Mouse (Mus musculus) retina, embryonic 14.5 days (tissue): Measurements from ENCODE around the gene Prdx3.
"Not testable (repeated sequence)": the region's sequence is repeated elsewhere in the genome, so short reads cannot be mapped to it uniquely, and the experiment has no call there.

Experiments
- DNase-seq: peaks from one replicate; pipeline ENCODE4 v3.0.0-alpha.2; 2015; ENCODE audit warnings: low spot score

Prdx3 gene

DNA sequence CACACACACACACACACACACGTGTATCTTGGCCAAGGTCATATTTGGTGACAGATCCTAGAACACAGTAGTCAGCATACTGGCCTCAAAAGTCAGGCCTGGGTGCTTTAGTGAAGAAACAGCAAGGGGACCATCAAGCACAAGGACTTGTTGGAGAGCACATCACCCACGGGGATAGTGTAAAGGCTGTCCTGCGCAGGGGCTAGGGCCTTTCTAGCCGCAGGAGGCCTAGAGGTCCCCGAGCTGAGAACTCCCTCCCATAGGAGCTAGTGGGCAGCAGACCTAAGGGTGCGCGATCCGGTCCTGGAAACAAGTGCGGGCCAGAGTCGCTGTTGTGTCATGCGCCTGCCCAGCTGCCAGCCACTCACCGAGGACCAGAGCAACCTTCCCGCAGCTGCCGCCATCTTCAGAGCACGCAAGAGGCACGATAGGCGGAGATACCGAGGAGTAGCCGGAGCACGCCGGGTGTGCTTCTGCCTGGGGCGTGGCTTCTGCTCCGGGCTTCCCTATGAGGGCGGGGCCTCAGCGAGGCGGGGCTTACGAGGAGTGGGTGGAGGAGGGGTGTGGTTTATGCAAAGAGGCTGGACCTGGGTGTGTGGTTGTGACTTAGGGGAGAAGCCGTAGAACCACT, at the start of gene Prdx3:
Prdx3 (minus strand) TSS at position 493 of the 631 bp plus-strand sequence.
- peak; percentile 94 for DNase-seq

DNA sequence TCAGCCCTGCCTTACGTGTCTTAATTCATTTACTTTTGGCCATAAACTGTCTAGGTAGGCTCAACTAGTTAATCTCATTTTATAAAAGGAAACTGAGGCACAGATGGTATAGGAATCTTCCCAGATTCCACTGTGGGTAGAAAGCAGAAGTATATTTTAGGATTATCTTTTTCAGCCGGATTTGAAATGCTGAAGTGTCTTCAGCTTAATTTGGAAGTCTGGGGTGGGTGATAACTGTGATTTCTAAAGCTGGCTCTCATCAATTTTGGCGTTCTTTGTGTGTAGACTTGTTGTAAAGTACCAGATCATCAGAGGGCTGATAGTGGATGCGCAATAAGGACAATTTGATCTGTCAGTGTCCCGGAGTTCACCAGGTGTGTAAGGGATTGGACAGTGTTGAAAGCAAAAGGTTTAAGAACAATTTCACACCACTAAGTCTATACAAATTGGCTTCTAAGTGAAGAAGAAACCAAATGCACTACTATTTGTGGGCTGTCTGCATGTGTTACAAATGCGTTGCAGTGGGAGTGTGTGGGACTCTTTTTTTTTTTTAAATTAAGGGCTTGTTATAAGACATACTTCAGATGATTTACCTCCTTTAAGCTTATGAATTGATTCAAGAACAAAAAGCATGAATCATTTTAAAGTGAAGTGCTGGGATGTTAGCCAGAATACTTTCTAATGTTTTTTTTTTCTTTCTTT, 42.7 kb upstream of the Prdx3 start:
- no peak for DNase-seq

DNA sequence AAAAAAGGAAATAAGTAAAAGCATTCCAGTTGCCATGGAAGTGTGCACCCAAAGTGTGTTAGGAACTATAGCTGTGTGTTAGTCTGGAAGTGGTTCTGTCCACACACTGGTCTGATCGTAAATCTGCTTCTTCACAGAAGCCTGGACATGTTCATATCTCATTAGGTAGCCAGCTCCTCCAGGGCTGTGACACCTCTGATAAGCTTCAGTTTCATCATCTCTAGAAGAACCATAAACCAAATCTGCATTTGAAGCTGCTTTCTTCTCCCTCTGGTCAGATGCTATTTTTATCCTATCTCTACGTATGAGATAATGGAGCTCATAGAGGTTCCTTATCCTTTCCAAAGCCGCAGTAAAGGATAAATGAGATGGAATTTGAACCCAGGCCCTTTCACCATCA, 41.5 kb upstream of the Prdx3 start:
- DNase-seq: no peak

DNA sequence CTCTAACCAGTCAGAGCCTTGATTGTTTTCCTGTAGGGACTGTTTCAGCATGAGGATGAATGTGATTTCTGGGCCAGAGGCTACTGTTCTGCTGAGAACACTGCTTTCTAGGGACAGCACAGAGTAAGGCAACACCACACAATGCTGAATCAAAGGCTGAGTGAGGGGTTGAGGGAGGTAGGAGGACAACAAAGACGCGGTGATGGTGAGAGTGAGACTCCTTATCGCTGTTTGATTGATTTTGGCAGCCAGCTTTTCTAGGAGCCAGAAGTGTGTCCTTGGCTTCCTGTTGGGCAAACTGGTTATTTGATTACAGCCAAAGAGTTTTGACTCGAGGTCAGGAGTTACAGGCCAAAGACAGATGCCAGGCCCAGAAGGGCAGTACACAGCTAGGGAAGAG, 40.9 kb upstream of the Prdx3 start:
- DNase-seq: no peak

DNA sequence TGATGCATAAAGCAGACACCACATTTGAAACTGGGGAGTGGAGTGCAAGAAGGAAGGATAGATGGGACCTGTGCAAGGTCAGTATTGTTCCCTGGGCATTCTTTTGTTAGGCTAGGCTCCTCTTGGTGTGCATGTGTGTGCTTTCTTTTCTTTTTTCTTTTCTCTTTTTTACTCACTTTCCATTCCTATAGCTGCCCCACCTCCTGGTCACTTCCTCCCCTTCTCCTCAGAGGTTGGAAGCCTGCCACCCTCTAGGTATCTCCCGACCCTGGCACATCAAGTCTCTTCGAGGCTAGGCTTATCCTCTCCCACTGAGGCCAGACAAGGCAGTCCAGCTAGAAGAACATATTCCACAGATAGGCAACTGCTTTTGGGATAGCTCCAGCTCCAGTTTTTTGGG, 37.3 kb upstream of the Prdx3 start:
- DNase-seq: no peak

DNA sequence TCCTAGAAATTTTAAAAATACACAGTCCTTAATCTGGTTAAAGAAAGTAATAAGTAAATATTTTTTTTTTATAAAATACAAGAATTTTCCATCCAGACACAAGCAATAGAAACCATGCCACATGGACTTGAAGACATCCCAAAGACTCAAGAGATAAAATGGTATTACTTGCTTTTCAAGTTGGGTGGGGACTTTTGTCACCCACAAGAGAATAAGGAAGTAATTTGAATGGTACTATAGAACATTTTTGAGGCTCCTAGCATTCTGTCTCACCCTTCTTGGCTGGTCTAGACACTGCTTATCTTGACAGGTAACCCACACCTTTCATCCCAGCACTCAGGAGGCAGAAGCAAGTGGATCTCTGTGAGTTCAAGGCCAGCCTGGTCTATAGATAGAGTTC, 35.9 kb upstream of the Prdx3 start:
- DNase-seq: no peak

DNA sequence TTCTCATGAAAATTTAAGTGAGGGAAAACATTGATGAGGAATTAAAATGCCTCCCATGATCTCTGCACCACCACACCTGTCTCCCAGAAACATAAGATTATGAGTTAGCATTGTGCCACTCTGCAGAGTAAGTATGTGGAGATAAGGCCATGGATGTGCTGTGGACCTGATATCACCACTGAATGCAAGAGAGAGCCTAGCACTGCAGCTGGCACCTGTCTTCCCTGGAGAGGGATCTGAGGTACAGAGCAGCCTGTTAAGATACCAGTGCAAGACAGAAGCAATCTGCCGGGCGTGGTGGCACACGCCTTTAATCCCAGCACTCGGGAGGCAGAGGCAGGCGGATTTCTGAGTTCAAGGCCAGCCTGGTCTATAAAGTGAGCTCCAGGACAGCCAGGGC, 31.1 kb upstream of the Prdx3 start:
- DNase-seq: no peak

DNA sequence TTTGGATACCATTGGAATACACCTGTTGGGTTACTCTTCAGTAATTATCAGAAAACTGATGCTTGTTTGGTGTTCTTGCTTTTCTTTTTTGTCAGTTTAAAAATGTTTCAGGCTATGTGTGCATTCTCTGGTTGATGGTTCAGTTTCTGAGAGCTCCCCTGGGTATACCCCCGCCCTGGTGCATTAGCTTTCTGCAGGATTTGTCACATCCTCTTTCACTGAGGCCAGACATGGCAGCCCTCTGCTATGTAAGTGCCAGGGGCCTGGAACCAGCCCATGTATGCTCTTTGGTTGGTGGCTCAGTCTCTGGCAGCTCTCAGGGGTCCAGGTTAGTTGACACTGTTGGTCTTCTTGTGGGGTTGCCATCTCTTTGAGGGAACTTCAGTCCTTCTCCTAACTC, 29.6 kb upstream of the Prdx3 start:
- no peak for DNase-seq

DNA sequence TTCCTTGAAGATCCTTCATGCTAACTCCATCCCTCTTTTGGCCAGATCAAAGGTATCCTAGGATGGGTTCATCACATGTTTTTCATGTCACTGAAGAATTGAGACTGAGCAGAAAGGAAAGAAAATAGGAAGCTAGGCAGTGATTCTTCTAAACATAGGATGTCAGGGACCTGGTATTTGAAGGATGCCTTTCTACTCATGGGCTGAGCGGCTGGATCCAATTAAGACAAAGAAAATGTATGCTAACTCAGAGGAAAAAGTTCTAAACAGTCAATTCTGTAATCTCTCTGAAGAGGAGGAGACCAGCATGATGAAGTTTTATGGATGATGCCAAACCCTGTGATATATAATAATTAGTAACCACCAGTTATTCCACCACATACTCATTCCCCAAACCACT, 28.8 kb upstream of the Prdx3 start:
- DNase-seq: no peak

DNA sequence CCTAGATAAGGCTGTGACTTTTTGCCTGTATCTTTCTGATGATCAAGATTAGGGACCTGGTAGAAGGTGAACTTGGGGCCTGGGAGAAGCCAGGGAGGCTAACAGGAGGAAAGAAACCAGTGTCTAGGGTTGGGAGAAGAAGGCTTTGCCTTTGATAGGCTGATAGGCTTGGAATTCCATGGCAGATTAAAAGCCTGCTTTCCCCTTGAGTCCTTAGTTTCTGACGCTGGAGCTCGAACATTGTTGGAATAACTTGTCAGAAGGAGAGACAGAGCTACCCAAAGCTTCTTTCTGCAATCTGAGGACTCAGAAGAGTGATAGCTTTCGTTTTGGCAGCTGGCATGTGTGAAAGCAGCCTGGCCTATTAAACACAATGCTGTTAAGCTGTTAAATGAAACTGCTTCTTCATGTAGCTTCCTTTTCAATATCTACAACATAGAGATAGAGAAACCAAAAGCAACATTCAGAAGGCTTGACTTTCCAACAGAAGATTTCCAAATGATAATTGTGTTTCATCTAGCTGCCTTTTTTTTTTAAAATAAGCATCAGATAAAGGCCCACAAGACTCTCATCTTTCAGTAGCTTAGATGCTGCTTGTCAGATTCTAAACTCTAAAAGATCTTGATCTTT, 21.0 kb upstream of the Prdx3 start:
- DNase-seq: no peak

DNA sequence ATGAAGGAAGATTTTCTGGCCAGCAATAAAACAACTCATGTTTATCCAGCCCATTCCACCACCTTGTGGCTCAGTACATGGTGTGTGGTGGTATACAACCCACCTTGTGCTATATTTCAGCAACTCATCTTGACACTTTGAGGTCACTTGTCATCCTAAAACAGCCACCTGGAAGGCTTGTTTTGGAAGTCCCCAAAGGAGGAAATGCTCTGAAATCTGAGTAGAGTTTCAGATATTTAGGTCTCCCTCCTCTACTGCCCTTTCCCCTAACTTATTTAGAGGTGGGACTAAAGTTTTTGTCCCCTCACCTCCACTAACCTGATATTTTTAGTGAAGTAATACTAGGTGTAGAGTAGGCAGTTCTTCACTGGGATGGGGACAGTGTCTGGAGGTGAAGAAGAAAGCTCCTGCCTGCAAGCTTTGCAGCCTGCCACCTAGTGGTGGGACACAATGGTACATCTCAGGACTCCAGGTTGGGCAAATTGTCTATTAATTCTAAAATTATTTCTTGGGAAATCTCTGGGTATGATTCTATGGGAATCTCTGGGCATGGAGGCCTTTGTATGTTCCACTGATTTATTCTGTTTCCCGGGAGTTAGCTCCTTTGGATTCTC, 17.7 kb upstream of the Prdx3 start:
- DNase-seq: peak; percentile 81

DNA sequence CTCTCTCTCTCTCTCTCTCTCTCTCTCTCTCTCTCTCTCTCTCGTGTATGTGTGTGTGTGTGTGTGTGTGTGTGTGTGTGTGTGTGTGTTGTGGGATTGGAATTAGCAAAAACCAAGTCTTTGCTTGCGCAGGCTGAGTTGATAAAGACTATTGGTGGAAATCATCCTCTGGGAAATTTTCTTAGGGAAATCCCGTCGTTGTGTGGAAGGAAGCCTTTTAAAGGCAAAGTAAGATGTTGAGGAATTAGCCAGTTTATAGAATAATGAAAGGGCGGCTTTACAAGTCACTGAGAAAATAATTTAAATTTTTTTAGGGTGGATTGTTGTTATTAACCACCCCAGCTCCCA, 16.7 kb upstream of the Prdx3 start:
- DNase-seq: peak; percentile 24

DNA sequence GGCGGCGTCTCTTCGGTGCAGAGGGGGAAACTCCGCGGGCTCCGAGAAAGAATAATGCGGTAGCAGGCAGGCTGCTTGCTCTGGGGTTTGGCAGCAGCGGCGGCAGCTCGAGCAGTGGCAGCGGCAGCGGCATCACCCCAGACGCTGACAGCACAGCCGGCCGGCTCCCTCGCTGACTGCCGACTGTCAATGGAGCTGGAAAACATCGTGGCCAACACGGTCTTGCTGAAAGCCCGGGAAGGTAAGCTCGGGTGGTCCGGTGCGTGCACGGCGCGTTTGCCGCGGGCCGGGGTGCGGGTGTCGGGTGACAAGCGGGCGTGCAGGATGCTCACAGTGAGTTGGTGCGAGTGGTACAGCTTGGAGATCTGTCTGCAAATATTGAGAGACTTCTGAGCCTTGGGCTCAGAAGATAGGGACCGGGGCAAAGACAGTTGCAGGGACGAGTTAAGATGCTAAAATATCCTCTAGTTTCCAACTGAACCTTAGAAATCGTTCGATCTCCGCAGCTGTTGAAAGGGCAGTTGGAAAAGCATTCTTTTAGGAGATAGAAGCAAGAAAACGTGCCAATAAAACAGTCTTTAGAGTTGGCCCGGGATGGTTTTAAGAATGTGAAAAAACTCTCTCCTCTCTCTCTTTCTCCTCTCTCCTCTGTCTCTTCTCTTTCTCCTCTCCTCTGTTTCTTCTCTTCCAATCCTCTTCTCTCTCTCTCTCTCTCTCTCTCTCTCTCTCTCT, 16.2 kb upstream of the Prdx3 start:
- DNase-seq: no peak

DNA sequence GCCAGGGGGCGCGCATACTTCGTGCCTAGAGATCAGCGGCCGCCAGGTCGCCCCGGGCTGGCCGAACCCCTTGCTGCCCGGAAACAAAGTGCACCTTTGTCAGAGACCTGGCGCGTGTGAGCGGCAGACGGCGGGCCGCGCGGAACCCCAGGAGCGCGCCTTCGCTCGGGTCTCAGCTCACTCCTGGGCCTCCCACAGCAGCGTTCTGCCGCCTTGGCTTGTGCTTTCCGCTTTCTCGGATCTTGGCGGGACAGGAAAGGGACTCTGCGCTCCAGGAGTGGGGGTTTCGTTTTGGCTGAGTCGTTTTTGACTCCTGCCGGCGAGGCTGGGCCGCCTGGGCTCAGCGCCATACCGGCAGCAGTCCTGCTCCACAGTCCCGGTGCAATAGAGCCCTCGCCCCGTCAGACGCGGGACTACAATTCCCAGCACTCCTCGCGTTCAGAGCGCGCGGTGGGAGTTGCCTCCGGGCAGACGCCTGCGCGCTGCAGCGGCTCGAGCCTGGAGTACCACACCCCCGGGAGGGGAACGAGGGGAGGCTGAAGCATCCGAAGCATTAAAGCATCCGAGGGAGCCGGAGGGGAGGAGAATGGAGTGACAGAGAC, 15.5 kb upstream of the Prdx3 start, which contains the start of gene Grk5:
Grk5 (plus strand) TSS at position 36 of the 602 bp plus-strand sequence.
- DNase-seq: peak; percentile 97

DNA sequence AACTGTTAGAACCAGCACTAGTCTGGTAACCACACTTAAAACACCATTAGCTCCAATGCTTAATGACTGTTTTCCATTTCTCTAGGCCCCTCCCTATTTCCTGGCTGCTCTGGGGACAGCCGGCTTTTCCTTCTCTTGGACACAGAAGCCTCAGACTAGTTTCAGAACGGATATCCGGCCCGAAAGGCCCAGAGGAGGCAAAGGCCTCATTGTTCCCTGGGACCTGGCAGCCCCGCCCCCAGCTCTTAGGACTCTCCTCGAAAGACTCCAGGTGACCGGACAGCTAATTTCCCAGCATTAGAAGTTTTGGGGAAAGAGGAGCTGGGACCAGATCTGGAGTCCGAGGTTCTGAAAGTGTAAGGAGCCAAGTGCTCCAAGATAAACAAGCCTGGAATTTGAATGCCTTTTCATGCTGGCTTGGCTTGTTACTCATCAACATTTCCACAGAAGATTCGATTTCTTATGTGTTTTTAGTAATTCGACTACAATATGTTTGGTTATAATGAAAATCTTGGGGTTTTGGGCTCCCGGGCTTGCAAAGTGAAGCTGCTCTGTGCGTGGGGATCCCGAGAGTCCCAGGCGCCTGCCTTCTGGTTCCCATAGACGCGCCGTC, 14.9 kb upstream of the Prdx3 start:
- DNase-seq: no peak

DNA sequence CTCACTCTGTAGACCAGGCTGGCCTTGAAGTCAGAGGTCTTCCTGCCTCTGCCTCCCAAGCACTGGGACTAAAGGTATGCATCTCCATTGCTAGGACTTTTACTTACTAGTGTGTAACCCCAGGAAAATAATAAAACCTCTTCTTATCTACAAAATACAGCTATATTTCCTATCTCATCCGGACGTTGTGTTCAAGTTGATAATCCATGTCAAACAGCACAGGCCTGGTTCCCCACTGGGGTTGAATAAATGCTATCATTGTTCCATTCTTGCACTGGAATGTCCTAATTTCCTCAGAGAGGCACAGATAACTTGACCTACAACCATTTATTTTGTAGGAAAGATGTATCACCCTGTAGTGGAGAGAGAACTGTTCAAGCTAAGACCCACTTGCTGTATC, 13.3 kb upstream of the Prdx3 start:
- no peak for DNase-seq

DNA sequence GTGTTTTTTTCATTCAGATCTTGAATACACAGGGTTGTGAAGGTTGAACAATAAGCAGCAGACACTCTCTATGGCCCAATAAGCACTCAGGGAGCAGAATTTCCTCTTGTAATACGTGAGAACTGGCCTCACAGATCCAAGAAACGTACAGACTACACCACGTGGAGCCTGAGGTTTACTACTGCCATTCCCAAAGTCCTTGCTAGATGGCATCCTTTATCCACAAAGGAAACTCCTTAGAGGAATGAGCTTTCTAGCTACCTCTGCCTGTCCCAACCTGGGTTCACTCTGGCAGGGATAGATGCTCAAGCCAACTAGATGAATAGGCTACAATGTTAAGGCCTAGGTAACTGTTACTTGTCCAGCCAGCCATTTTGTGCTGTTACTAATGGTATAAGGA, 8.8 kb upstream of the Prdx3 start:
- peak; percentile 59 for DNase-seq

DNA sequence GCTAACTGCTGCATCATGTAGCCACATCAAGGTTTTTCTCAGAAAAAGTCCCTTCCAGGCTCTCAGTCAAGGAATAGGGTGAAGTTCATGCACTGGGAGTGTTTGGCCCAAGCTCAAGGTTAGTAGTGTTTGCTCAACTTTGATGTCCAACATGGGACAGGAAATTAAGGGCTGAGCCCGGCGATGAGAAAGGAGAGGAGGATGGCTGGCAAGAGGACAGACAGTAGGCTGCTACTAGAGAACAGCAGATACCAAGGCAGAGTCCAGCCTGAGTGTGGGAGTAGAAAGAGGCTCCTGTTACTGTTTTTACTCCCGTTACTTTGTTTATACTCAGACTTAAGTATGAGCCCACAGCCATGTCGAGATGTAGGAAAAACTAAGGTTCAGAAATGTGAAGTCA, 855 bp downstream of the Prdx3 start:
- no peak for DNase-seq

DNA sequence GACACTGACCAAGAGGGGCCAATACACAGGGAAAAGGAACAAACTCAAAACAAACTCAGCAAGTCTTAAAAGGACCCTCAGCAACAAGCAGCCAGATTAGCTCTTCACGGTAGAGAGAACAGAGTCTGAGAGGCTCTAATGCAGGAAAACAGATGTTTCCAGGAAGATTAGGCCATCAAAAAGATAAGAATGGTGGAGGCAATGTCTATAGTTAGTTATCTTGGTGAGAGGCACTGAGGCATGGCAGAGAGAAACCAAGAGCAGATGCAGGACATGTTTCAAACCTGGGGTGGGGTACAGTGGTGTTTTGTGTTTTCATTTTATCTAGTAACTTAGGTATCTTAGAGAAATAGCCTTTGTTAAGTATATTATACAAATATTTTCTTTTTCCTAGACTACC, 2.1 kb downstream of the Prdx3 start:
- DNase-seq: no peak

DNA sequence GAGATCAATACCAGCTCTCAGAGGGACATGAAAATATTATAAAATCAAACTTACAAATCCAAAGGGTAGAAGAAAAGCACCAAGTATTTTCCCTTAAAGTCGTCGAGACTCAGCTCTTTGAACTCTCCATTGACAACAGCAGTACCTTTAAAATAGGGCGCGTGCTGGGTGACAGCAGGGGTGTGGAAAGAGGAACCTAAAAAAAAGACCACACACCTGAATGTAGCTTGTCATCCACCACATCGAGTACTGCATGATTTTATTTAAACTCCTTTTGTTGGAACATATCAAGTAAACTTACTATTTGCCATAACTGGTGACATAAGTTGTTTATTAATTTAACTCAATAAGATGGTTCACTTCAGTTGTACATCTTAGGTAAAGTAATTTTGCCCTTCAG, 3.0 kb downstream of the Prdx3 start:
- no peak for DNase-seq

DNA sequence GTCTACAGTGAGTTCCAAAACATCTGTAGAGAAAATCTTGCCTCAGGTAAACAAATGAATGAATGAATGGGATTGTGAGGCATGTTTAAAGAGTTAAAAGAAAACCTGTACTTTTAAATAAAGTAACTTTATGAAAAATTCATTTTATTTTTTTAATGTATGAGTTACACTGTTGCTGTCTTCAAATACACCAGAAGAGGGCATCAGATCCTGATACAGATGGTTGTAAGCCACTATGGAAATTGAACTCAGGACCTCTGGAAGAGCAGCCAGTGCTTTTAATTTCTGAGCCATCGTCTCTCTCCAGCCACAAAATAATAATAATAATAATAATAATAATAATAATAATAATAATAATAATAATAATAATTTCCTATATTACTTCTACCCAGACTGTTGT, 3.9 kb downstream of the Prdx3 start:
- no peak for DNase-seq

DNA sequence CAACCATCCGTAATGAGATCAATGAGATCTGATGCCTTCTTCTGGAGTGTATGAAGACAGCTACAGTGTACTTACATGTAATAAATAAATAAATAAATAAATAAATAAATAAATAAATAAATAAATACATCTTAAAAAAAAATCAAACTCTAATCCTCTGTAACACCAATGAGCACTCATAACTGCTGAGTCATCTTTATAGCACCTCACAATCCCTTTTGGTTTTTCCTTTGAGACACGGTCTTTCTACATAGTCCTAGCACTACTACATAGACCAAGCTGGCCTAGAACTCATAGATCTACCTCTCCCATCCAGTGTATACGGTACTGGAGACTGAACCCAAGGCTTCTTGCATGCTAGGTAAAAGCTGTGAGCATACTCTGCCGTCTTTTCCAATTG, 8.2 kb downstream of the Prdx3 start:
- DNase-seq: not testable (repeated sequence)
